Mouse (Mus musculus): Measurements from ENCODE around the gene Lin54. TPM values are rescaled to one million over a fixed set of nuclear protein-coding genes. Genes with fewer than 3 reads are reported as not detected.
A peak's percentile ranks its signal among the peaks of the same experiment; 100 is the strongest.

Lin54 gene
- polyA plus RNA-seq, 1 experiment from 2014 or later, result 19.0 TPM

- DNase-seq (ENCODE audit: low spot score) (peak; percentile 97), ATAC-seq (replicated peaks; ENCODE audit: insufficient number of reproducible peaks, low FRiP score, low TSS enrichment, low read depth) (peak; percentile 92)
- no peaks in the 10 kb centered on the region for H3K27me3 ChIP-seq (ENCODE audit: control insufficient read depth, insufficient read depth, low read length)
- WGBS, result under 1% methylated on average over 80 of the region's 82 CpGs
- peak within 1 kb of the TSS; percentile 52 for H3K4me2 ChIP-seq (ENCODE audit: low read depth, low read length)
- peak within 1 kb of the TSS; percentile 82 for H3K9ac ChIP-seq (replicated peaks; ENCODE audit: low read length)
- H3K9me3 ChIP-seq (replicated peaks; ENCODE audit: control insufficient read depth, low read length), result no peaks in the 10 kb centered on the region
- H3K27ac ChIP-seq (replicated peaks; ENCODE audit: low read depth, low read length), result peak within 1 kb of the TSS; percentile 81
- peaks cover 8% of the 10 kb centered on the region for H3K36me3 ChIP-seq (replicated peaks; ENCODE audit: control insufficient read depth, insufficient read depth, low read depth, low read length)
- no peaks in the 10 kb centered on the region for H3K4me1 ChIP-seq (ENCODE audit: control insufficient read depth, insufficient read depth, low read length)
- peak within 1 kb of the TSS; percentile 88 for H3K4me3 ChIP-seq (ENCODE audit: low read depth, low read length)
Measured at GRCm38 (mm10) chr5:100415761-100416590, 84.5 kb downstream of the Lin54 start, which contains the start of gene Sec31a. Gene Sec31a (minus strand): TSS chr5:100416234.

- peak overlapping the region; percentile 88 for H3K4me3 ChIP-seq (ENCODE audit: low read depth, low read length)
- H3K9ac ChIP-seq (replicated peaks; ENCODE audit: low read length), result no peak overlapping the region
- H3K4me1 ChIP-seq (ENCODE audit: control insufficient read depth, insufficient read depth, low read length), result no peaks in the 10 kb centered on the region
- no peak for ATAC-seq (replicated peaks; ENCODE audit: insufficient number of reproducible peaks, low FRiP score, low TSS enrichment, low read depth)
- no peaks in the 10 kb centered on the region for H3K27me3 ChIP-seq (ENCODE audit: control insufficient read depth, insufficient read depth, low read length)
- peak overlapping the region; percentile 39 for H3K4me2 ChIP-seq (ENCODE audit: low read depth, low read length)
- 71% methylated on average over 11 of the region's 11 CpGs for WGBS
- H3K36me3 ChIP-seq (replicated peaks; ENCODE audit: control insufficient read depth, insufficient read depth, low read depth, low read length), result peaks cover 4% of the 10 kb centered on the region
- no peak for DNase-seq (ENCODE audit: low spot score)
- no peak overlapping the region for H3K27ac ChIP-seq (replicated peaks; ENCODE audit: low read depth, low read length)
- H3K9me3 ChIP-seq (replicated peaks; ENCODE audit: control insufficient read depth, low read length), result no peaks in the 10 kb centered on the region
Measured at GRCm38 (mm10) chr5:100414474-100415196, 85.8 kb downstream of the Lin54 start.

GRCm38 (mm10) chr5:100412886-100413285, 87.6 kb downstream of the Lin54 start:
- H3K9ac ChIP-seq (replicated peaks; ENCODE audit: low read length), result no peak overlapping the region
- no peaks in the 10 kb centered on the region for H3K9me3 ChIP-seq (replicated peaks; ENCODE audit: control insufficient read depth, low read length)
- H3K4me1 ChIP-seq (ENCODE audit: control insufficient read depth, insufficient read depth, low read length), result no peaks in the 10 kb centered on the region
- H3K27me3 ChIP-seq (ENCODE audit: control insufficient read depth, insufficient read depth, low read length), result no peaks in the 10 kb centered on the region
- no peaks in the 10 kb centered on the region for H3K36me3 ChIP-seq (replicated peaks; ENCODE audit: control insufficient read depth, insufficient read depth, low read depth, low read length)
- H3K27ac ChIP-seq (replicated peaks; ENCODE audit: low read depth, low read length), result no peak overlapping the region
- no peak for DNase-seq (ENCODE audit: low spot score)
- no peak for ATAC-seq (replicated peaks; ENCODE audit: insufficient number of reproducible peaks, low FRiP score, low TSS enrichment, low read depth)
- 87% methylated on average over 3 of the region's 3 CpGs for WGBS
- H3K4me2 ChIP-seq (ENCODE audit: low read depth, low read length), result no peak overlapping the region
- H3K4me3 ChIP-seq (ENCODE audit: low read depth, low read length), result no peak overlapping the region

GRCm38 (mm10) chr5:100410281-100410680, 90.2 kb downstream of the Lin54 start:
- H3K4me1 ChIP-seq (ENCODE audit: control insufficient read depth, insufficient read depth, low read length), result no peaks in the 10 kb centered on the region
- WGBS, result 91% methylated on average over 5 of the region's 5 CpGs
- H3K36me3 ChIP-seq (replicated peaks; ENCODE audit: control insufficient read depth, insufficient read depth, low read depth, low read length), result no peaks in the 10 kb centered on the region
- no peak overlapping the region for H3K9ac ChIP-seq (replicated peaks; ENCODE audit: low read length)
- no peaks in the 10 kb centered on the region for H3K9me3 ChIP-seq (replicated peaks; ENCODE audit: control insufficient read depth, low read length)
- H3K27ac ChIP-seq (replicated peaks; ENCODE audit: low read depth, low read length), result no peak overlapping the region
- ATAC-seq (replicated peaks; ENCODE audit: insufficient number of reproducible peaks, low FRiP score, low TSS enrichment, low read depth) (no peak), DNase-seq (ENCODE audit: low spot score) (no peak)
- H3K4me3 ChIP-seq (ENCODE audit: low read depth, low read length), result no peak overlapping the region
- H3K27me3 ChIP-seq (ENCODE audit: control insufficient read depth, insufficient read depth, low read length), result no peaks in the 10 kb centered on the region
- no peak overlapping the region for H3K4me2 ChIP-seq (ENCODE audit: low read depth, low read length)

- no peaks in the 10 kb centered on the region; the same call in 1 of the 2 replicates for H3K36me3 ChIP-seq (replicated peaks; ENCODE audit: control insufficient read depth, insufficient read depth, low read depth, low read length)
- H3K9ac ChIP-seq (replicated peaks; ENCODE audit: low read length), result no peak overlapping the region
- H3K4me2 ChIP-seq (ENCODE audit: low read depth, low read length), result no peak overlapping the region
- DNase-seq (ENCODE audit: low spot score) (no peak), ATAC-seq (replicated peaks; ENCODE audit: insufficient number of reproducible peaks, low FRiP score, low TSS enrichment, low read depth) (no peak)
- no peaks in the 10 kb centered on the region for H3K4me1 ChIP-seq (ENCODE audit: control insufficient read depth, insufficient read depth, low read length)
- no peaks in the 10 kb centered on the region for H3K9me3 ChIP-seq (replicated peaks; ENCODE audit: control insufficient read depth, low read length)
- WGBS, result 89% methylated on average over 5 of the region's 5 CpGs
- H3K27me3 ChIP-seq (ENCODE audit: control insufficient read depth, insufficient read depth, low read length), result no peaks in the 10 kb centered on the region
- no peak overlapping the region for H3K27ac ChIP-seq (replicated peaks; ENCODE audit: low read depth, low read length)
- no peak overlapping the region for H3K4me3 ChIP-seq (ENCODE audit: low read depth, low read length)
Measured at GRCm38 (mm10) chr5:100408485-100408884, 92.0 kb downstream of the Lin54 start.

GRCm38 (mm10) chr5:100396753-100397152, 103.7 kb downstream of the Lin54 start:
- 93% methylated on average over 3 of the region's 3 CpGs for WGBS
- H3K4me2 ChIP-seq (ENCODE audit: low read depth, low read length), result no peak overlapping the region

GRCm38 (mm10) chr5:100393681-100394080, 106.8 kb downstream of the Lin54 start:
- Histone ChIP-seq H3K4me3 (ENCODE audit: low read depth, low read length) (no peak overlapping the region), H3K27ac (replicated peaks; ENCODE audit: low read depth, low read length) (no peak overlapping the region), H3K27me3 (ENCODE audit: control insufficient read depth, insufficient read depth, low read length) (no peaks in the 10 kb centered on the region), H3K9me3 (replicated peaks; ENCODE audit: control insufficient read depth, low read length) (no peaks in the 10 kb centered on the region), H3K36me3 (replicated peaks; ENCODE audit: control insufficient read depth, insufficient read depth, low read depth, low read length) (peaks cover 5% of the 10 kb centered on the region), H3K9ac (replicated peaks; ENCODE audit: low read length) (no peak overlapping the region), H3K4me1 (ENCODE audit: control insufficient read depth, insufficient read depth, low read length) (no peaks in the 10 kb centered on the region), H3K4me2 (ENCODE audit: low read depth, low read length) (no peak overlapping the region)
- WGBS, result 85% methylated on average over 3 of the region's 3 CpGs
- ATAC-seq (replicated peaks; ENCODE audit: insufficient number of reproducible peaks, low FRiP score, low TSS enrichment, low read depth) (no peak), DNase-seq (ENCODE audit: low spot score) (no peak)

More at GRCm38 (mm10) chr5:100396753-100397152, 103.7 kb downstream of the Lin54 start:
- Histone ChIP-seq H3K27ac (replicated peaks; ENCODE audit: low read depth, low read length) (no peak overlapping the region), H3K9ac (replicated peaks; ENCODE audit: low read length) (no peak overlapping the region), H3K9me3 (replicated peaks; ENCODE audit: control insufficient read depth, low read length) (no peaks in the 10 kb centered on the region), H3K27me3 (ENCODE audit: control insufficient read depth, insufficient read depth, low read length) (no peaks in the 10 kb centered on the region), H3K4me1 (ENCODE audit: control insufficient read depth, insufficient read depth, low read length) (no peaks in the 10 kb centered on the region), H3K4me3 (ENCODE audit: low read depth, low read length) (no peak overlapping the region), H3K36me3 (replicated peaks; ENCODE audit: control insufficient read depth, insufficient read depth, low read depth, low read length) (peaks cover 2% of the 10 kb centered on the region)
- ATAC-seq (replicated peaks; ENCODE audit: insufficient number of reproducible peaks, low FRiP score, low TSS enrichment, low read depth) (no peak), DNase-seq (ENCODE audit: low spot score) (no peak)

GRCm38 (mm10) chr5:100392436-100392955, 107.9 kb downstream of the Lin54 start:
- Histone ChIP-seq H3K27me3 (ENCODE audit: control insufficient read depth, insufficient read depth, low read length) (no peaks in the 10 kb centered on the region), H3K27ac (replicated peaks; ENCODE audit: low read depth, low read length) (no peak overlapping the region), H3K9ac (replicated peaks; ENCODE audit: low read length) (no peak overlapping the region), H3K4me3 (ENCODE audit: low read depth, low read length) (no peak overlapping the region), H3K36me3 (replicated peaks; ENCODE audit: control insufficient read depth, insufficient read depth, low read depth, low read length) (peaks cover 5% of the 10 kb centered on the region), H3K9me3 (replicated peaks; ENCODE audit: control insufficient read depth, low read length) (no peaks in the 10 kb centered on the region), H3K4me1 (ENCODE audit: control insufficient read depth, insufficient read depth, low read length) (no peaks in the 10 kb centered on the region), H3K4me2 (ENCODE audit: low read depth, low read length) (no peak overlapping the region)
- ATAC-seq (replicated peaks; ENCODE audit: insufficient number of reproducible peaks, low FRiP score, low TSS enrichment, low read depth), result no peak
- 91% methylated on average over 20 of the region's 20 CpGs for WGBS
- DNase-seq (ENCODE audit: low spot score), result no peak

All from embryonic facial prominence, embryonic 11.5 days (tissue).